9 mouse cellular contexts compared by ENCODE assay signal in genomic region chr9:61056731-61057270, GRCm38 (mm10).
A peak's percentile ranks its signal among the peaks of the same experiment; 100 is the strongest.
DNase-seq lines count a peak whose midpoint lies in the region; ATAC-seq and TF ChIP-seq lines count a peak whose summit lies in the region.
"Had no signal": no experiment of that assay in that cellular context is flagged by ENCODE, and none has a peak within 500 bp of the region (broad histone marks: within the 10 kb centered on the region; RNA-seq: fewer than 3 reads in every experiment).

No protein-coding gene starts in this region.

- H3K27me3 ChIP-seq in lung, postnatal 0 days (replicated peaks; ENCODE audit: insufficient read depth, low read length) = peaks cover 4% of the 10 kb centered on the region; the same call in 1 of the 2 replicates
- H3K27me3 ChIP-seq in limb, embryonic 12.5 days = peaks cover 28% of the 10 kb centered on the region
- no peaks in the 10 kb centered on the region; the same call in 1 of the 2 replicates for H3K27me3 ChIP-seq in small intestine, adult 2 months (ENCODE audit: control insufficient read depth, insufficient read depth, low read length)

- WGBS in lung, postnatal 0 days = 19% methylated on average over 10 of the region's 10 CpGs
- WGBS in limb, embryonic 12.5 days = 43% methylated on average over 10 of the region's 10 CpGs
- WGBS in small intestine, adult 2 months = 16% methylated on average over 10 of the region's 10 CpGs

- no peak overlapping the region for H3K4me3 ChIP-seq in lung, postnatal 0 days (ENCODE audit: low read depth, low read length)
- H3K4me3 ChIP-seq in limb, embryonic 12.5 days (replicated peaks) = no peak overlapping the region
- H3K4me3 ChIP-seq in small intestine, adult 2 months (ENCODE audit: low read depth, low read length) = peak overlapping the region; percentile 38
- H3K4me3 ChIP-seq: midbrain, embryonic 12.5 days had no signal

- no peak for TF ChIP-seq POLR2A in small intestine, adult 2 months (IDR thresholded peaks at IDR 0.05; ENCODE audit: low read depth, low read length)

- H3K27ac ChIP-seq in lung, postnatal 0 days (ENCODE audit: low read length) = no peak overlapping the region
- no peak overlapping the region for H3K27ac ChIP-seq in limb, embryonic 12.5 days
- peak overlapping the region; percentile 48 for H3K27ac ChIP-seq in small intestine, adult 2 months (ENCODE audit: insufficient read depth, low read depth, low read length)
- H3K27ac ChIP-seq: midbrain, embryonic 12.5 days had no signal

- 0 out of 2 replicates have a peak overlapping the region, but pooled peaks have one; percentile 8 for H3K4me2 ChIP-seq in lung, postnatal 0 days (replicated peaks; ENCODE audit: low read depth, low read length)
- peak overlapping the region; percentile 20; the same call in 1 of the 2 replicates for H3K4me2 ChIP-seq in limb, embryonic 12.5 days
- H3K4me2 ChIP-seq: midbrain, embryonic 12.5 days had no signal

- H3K4me1 ChIP-seq in lung, postnatal 0 days (ENCODE audit: insufficient read depth, low read depth, low read length) = peaks cover 6% of the 10 kb centered on the region; the same call in 1 of the 2 replicates
- H3K4me1 ChIP-seq in limb, embryonic 12.5 days (replicated peaks) = peaks cover 27% of the 10 kb centered on the region
- H3K4me1 ChIP-seq in small intestine, adult 2 months (ENCODE audit: control insufficient read depth, insufficient read depth, insufficient read length, low read length) = peaks cover 16% of the 10 kb centered on the region

- peak; percentile 8; the same call in 1 of the 2 replicates for ATAC-seq in lung, postnatal 0 days
- ATAC-seq in limb, embryonic 12.5 days (ENCODE audit: insufficient number of reproducible peaks, insufficient read depth, low FRiP score, low TSS enrichment, low read depth) = no peak; the same call in none of the 2 replicates
- no peak for ATAC-seq in cerebellum, adult (ENCODE audit: insufficient number of reproducible peaks, low FRiP score, low TSS enrichment)

- no peaks in the 10 kb centered on the region for H3K9me3 ChIP-seq in lung, postnatal 0 days (ENCODE audit: low read length)
- H3K9me3 ChIP-seq in limb, embryonic 12.5 days = peaks cover 10% of the 10 kb centered on the region

- TF ChIP-seq EP300 in lung, postnatal 0 days (IDR thresholded peaks at IDR 0.05) = no peak

- DNase-seq in adrenal gland, postnatal 14 days = peak; percentile 25
- no peak for DNase-seq in adrenal gland, postnatal 10 days
- peak; percentile 39 for DNase-seq in lung, postnatal 0 days (ENCODE audit: low spot score)
- no peak for DNase-seq in lung, postnatal 14 days
- DNase-seq in kidney, postnatal 14 days = no peak

- no peak overlapping the region for H3K9ac ChIP-seq in lung, postnatal 0 days (replicated peaks; ENCODE audit: low read depth)
- no peak overlapping the region for H3K9ac ChIP-seq in limb, embryonic 12.5 days (replicated peaks)
- H3K9ac ChIP-seq: midbrain, embryonic 12.5 days had no signal

- no peak for TF ChIP-seq CTCF in lung, postnatal 0 days (IDR thresholded peaks at IDR 0.05)
- TF ChIP-seq CTCF in small intestine, adult 2 months (IDR thresholded peaks at IDR 0.05; ENCODE audit: extremely low read depth, insufficient read length, insufficient replicate concordance, low read depth, low read length) = no peak

- no peaks in the 10 kb centered on the region for H3K36me3 ChIP-seq in lung, postnatal 0 days (ENCODE audit: insufficient read depth, low read length)
- H3K36me3 ChIP-seq in limb, embryonic 12.5 days = no peaks in the 10 kb centered on the region
- no peaks in the 10 kb centered on the region for H3K36me3 ChIP-seq in small intestine, adult 2 months (ENCODE audit: control insufficient read depth, insufficient read depth, low read length)
- H3K36me3 ChIP-seq: midbrain, embryonic 12.5 days had no signal

Comparison
In these comparisons a context has a peak if more than half of its experiments do, and no peak if none do; other contexts are left out.
1. DNase-seq: peak in adrenal gland, postnatal 14 days (single experiment) and lung, postnatal 0 days (single experiment); none in adrenal gland, postnatal 10 days (single experiment), lung, postnatal 14 days (single experiment) and kidney, postnatal 14 days (single experiment).